Mouse (Mus musculus): ENCODE data around the gene Clic5.

Gene Clic5

GRCm38 (mm10) chr17:44271426-44271825 lies 83.0 kb downstream of the Clic5 start:
- no peak for DNase-seq

- no peak for DNase-seq
Measured at GRCm38 (mm10) chr17:44274804-44275203, 86.4 kb downstream of the Clic5 start.

GRCm38 (mm10) chr17:44288320-44288719 lies 99.9 kb downstream of the Clic5 start:
- no peak for DNase-seq

- DNase-seq, result no peak
Measured at GRCm38 (mm10) chr17:44297221-44297620, 108.8 kb downstream of the Clic5 start.

- DNase-seq, result no peak
Measured at GRCm38 (mm10) chr17:44300236-44300635, 111.9 kb downstream of the Clic5 start.

- no peak for DNase-seq
Measured at GRCm38 (mm10) chr17:44300723-44301122, 112.3 kb downstream of the Clic5 start.

- no peak for DNase-seq
Measured at GRCm38 (mm10) chr17:44301224-44301811, 112.9 kb downstream of the Clic5 start.

- DNase-seq, result no peak
Measured at GRCm38 (mm10) chr17:44304076-44304475, 115.7 kb downstream of the Clic5 start.

GRCm38 (mm10) chr17:44309914-44310622 lies 121.7 kb downstream of the Clic5 start:
- DNase-seq, result no peak

GRCm38 (mm10) chr17:44325314-44325713 lies 136.9 kb downstream of the Clic5 start:
- no peak for DNase-seq

GRCm38 (mm10) chr17:44327279-44328146 lies 139.1 kb downstream of the Clic5 start:
- DNase-seq, result no peak

- no peak for DNase-seq
Measured at GRCm38 (mm10) chr17:44328147-44328482, 139.7 kb downstream of the Clic5 start.
